ENCODE assay signal across 11 mouse cellular contexts in genomic region chr3:106496045-106496721, GRCm38 (mm10). TPM values are rescaled to one million over a fixed set of nuclear protein-coding genes. Genes with fewer than 3 reads are reported as not detected.
DNase-seq lines count a peak whose midpoint lies in the region; ATAC-seq lines count a peak whose summit lies in the region.
"Had no signal": no experiment of that assay in that cellular context is flagged by ENCODE, and none has a peak within 500 bp of the region (broad histone marks: within the 10 kb centered on the region; RNA-seq: fewer than 3 reads in every experiment).

No protein-coding gene starts in this region.

- H3K27ac ChIP-seq in intestine, embryonic 14.5 days (ENCODE audit: low read depth) = peak overlapping the region; percentile 36
- H3K27ac ChIP-seq: hindbrain, embryonic 15.5 days had no signal

- 0 out of 2 replicates have a peak, but pooled peaks cover 17% of the 10 kb centered on the region for H3K36me3 ChIP-seq in intestine, embryonic 14.5 days (ENCODE audit: control insufficient read depth, insufficient read depth, low read length)
- H3K36me3 ChIP-seq: hindbrain, embryonic 15.5 days had no signal

- H3K4me1 ChIP-seq in intestine, embryonic 14.5 days (replicated peaks; ENCODE audit: control insufficient read depth, insufficient read depth, low read length) = no peaks in the 10 kb centered on the region
- H3K4me1 ChIP-seq: hindbrain, embryonic 15.5 days had no signal

- H3K4me3 ChIP-seq in intestine, embryonic 14.5 days (ENCODE audit: low read depth, low read length) = no peak overlapping the region
- H3K4me3 ChIP-seq: hindbrain, embryonic 15.5 days; myocyte had no signal

- H3K9me3 ChIP-seq in intestine, embryonic 14.5 days (ENCODE audit: control insufficient read depth, low read length) = no peaks in the 10 kb centered on the region
- H3K9me3 ChIP-seq: hindbrain, embryonic 15.5 days had no signal

- DNase-seq in frontal cortex, postnatal 36 days (ENCODE audit: low spot score in 2 of 2) = peak; percentile 16 to 35
- no peak for DNase-seq in frontal cortex, postnatal 25 days (ENCODE audit: low spot score in 2 of 2)
- DNase-seq in MEL-GATA-1-ER (ENCODE audit: extremely low read depth, low read depth) = peak; percentile 80
- DNase-seq in intestine, embryonic 14.5 days (ENCODE audit: low spot score) = no peak
- peak; percentile 83 for DNase-seq in lung, postnatal 36 days
- no peak for DNase-seq in cerebellum, postnatal 4 days (ENCODE audit: low spot score in 2 of 2)
- no peak for DNase-seq in adrenal gland, adult 18-20 months (ENCODE audit: low spot score in 2 of 2)
- no peak for DNase-seq in thymus, postnatal 10 days (ENCODE audit: low spot score in 2 of 2)
- DNase-seq: cerebellum, postnatal 36 days had no signal

- H3K4me2 ChIP-seq in intestine, embryonic 14.5 days (ENCODE audit: low read length) = no peak overlapping the region
- H3K4me2 ChIP-seq: hindbrain, embryonic 15.5 days had no signal

- ATAC-seq in intestine, embryonic 14.5 days (replicated peaks; ENCODE audit: low FRiP score, low TSS enrichment, low read depth) = peak; percentile 82

- no peaks in the 10 kb centered on the region for H3K27me3 ChIP-seq in intestine, embryonic 14.5 days (replicated peaks; ENCODE audit: control insufficient read depth, insufficient read depth, low read length)
- H3K27me3 ChIP-seq: hindbrain, embryonic 15.5 days had no signal

- H3K9ac ChIP-seq in intestine, embryonic 14.5 days (ENCODE audit: low read length) = no peak overlapping the region
- H3K9ac ChIP-seq: hindbrain, embryonic 15.5 days had no signal

- WGBS in intestine, embryonic 14.5 days = 34% methylated on average over 4 of the region's 4 CpGs

RNA-seq across cellular contexts. Expression of gene Dennd2d, which starts 14.0 kb away (rescaled TPM):
- polyA plus RNA-seq in intestine, embryonic 14.5 days (2014; fragmentation: Nextera tagmentation; extraction: Ambion mirVana) = 11.9 and 13.5 TPM in 2 replicates
- 1 to 10 TPM; 3.5 to 7.2 TPM for total RNA-seq in adrenal gland, adult 18-20 months (2021)

RNA-seq across cellular contexts. Expression of gene Dram2, which starts 51.4 kb away (rescaled TPM):
- 81.7 and 82.2 TPM in 2 replicates for polyA plus RNA-seq in intestine, embryonic 14.5 days (2014; fragmentation: Nextera tagmentation; extraction: Ambion mirVana)
- total RNA-seq in adrenal gland, adult 18-20 months (2021) = 10 to 100 TPM; 75.2 to 87.3 TPM

RNA-seq across cellular contexts. Expression of gene Cept1, which starts 51.4 kb away (rescaled TPM):
- polyA plus RNA-seq in intestine, embryonic 14.5 days (2014; fragmentation: Nextera tagmentation; extraction: Ambion mirVana) = 48.7 and 54.0 TPM in 2 replicates
- 10 to 100 TPM; 32.0 to 37.8 TPM for total RNA-seq in adrenal gland, adult 18-20 months (2021)

Comparison
In these comparisons a context has a peak if more than half of its experiments do, and no peak if none do; other contexts are left out.
1. DNase-seq: peak in frontal cortex, postnatal 36 days (2 of 2), MEL-GATA-1-ER (single experiment) and lung, postnatal 36 days (single experiment); none in frontal cortex, postnatal 25 days (0 of 2), intestine, embryonic 14.5 days (single experiment), cerebellum, postnatal 4 days (0 of 2), adrenal gland, adult 18-20 months (0 of 2) and thymus, postnatal 10 days (0 of 2).